Mouse (Mus musculus) stomach, embryonic 16.5 days (tissue): Measurements from ENCODE around the gene Olfr695. TPM values are rescaled to one million over a fixed set of nuclear protein-coding genes. Genes with fewer than 3 reads are reported as not detected.
"Not testable (repeated sequence)": the region's sequence is repeated elsewhere in the genome, so short reads cannot be mapped to it uniquely, and the experiment has no call there.

ENCODE experiments used
- ATAC-seq: fragments of 200-750 bp; cut with Nextera tagmentation; 2 replicates; pipeline ENCODE4 v1.8.0; 2017; ENCODE audit warnings: moderate number of reproducible peaks, moderate TSS enrichment; ENCODE audit not compliant: insufficient read depth, low FRiP score
- H3K27ac ChIP-seq: fragments of 300-500 bp; sonication (generic); 2 replicates; pipeline ENCODE4 v1.5.1; 2014; ENCODE audit warnings: low read length
- H3K27me3 ChIP-seq: fragments of 300-500 bp; sonication (generic); 2 replicates; pipeline ENCODE4 v1.6.1; 2014; ENCODE audit warnings: low read length, control low read depth, mixed read lengths; ENCODE audit not compliant: control insufficient read depth, insufficient read depth
- H3K36me3 ChIP-seq: fragments of 300-500 bp; sonication (generic); 2 replicates; pipeline ENCODE4 v1.6.1; 2014; ENCODE audit warnings: low read length; ENCODE audit not compliant: control insufficient read depth, insufficient read depth
- H3K4me1 ChIP-seq: fragments of 300-500 bp; sonication (generic); 2 replicates; pipeline ENCODE4 v1.6.1; 2014; ENCODE audit warnings: low read length, control low read depth, mixed read lengths; ENCODE audit not compliant: control insufficient read depth, insufficient read depth
- H3K4me2 ChIP-seq: fragments of 300-500 bp; sonication (generic); 2 replicates; pipeline ENCODE4 v1.6.1; 2014; ENCODE audit warnings: low read depth, low read length, mixed read lengths
- H3K4me3 ChIP-seq: fragments of 300-500 bp; sonication (generic); replicated peaks from 2 replicates; pipeline ENCODE4 v1.5.1; 2014; ENCODE audit warnings: mild to moderate bottlenecking, low read length
- H3K9ac ChIP-seq: fragments of 300-500 bp; sonication (generic); 2 replicates; pipeline ENCODE4 v1.6.1; 2014; ENCODE audit warnings: low read length
- H3K9me3 ChIP-seq: fragments of 300-500 bp; sonication (generic); replicated peaks from 2 replicates; pipeline ENCODE4 v1.6.1; 2016; ENCODE audit warnings: low read length, control low read depth; ENCODE audit not compliant: control insufficient read depth
- WGBS: fragments of 180-500 bp; shearing (Covaris S2); extraction: QIAGEN DNeasy Blood & Tissue Kit; methylation state at CpG from one replicate; pipeline ENCODE4 v1.1.7; 2014; 5-methylcytosine and 5-hydroxymethylcytosine counted together
- polyA plus RNA-seq: library from polyadenylated mRNA; unstranded; fragments of >200 nt; fragmentation: Nextera tagmentation; extraction: Ambion mirVana; gene quantifications from 2 replicates; pipeline ENCODE4 v1.2.1, GENCODE M21; 2015

Olfr695 gene
- not detected in 2 replicates for polyA plus RNA-seq

DNA sequence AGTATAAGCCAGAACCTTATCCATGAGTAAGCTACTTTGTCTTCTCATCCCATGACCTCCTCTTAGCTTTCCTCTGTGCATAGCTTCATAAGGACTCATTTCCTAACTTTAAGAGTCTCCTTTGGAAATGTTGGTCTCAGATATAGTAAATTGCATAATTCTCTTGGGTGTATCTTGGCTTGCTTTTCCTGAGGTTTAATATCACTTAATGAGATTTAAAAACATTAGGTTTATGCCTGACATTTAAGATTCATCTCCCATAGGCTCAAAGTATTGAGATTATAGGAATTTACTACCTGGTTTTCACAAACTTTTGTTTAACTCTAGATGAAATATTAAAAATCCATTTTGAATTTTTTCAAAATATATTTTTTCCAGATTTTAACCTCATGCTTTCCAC is at the start of gene Olfr695:
Olfr695 (minus strand) TSS at position 101 of the 400 bp plus-strand sequence.
- no peak within 1 kb of the TSS for H3K27ac ChIP-seq
- ATAC-seq, result no peak
- H3K4me1 ChIP-seq, result no peaks in the 10 kb centered on the region
- no peaks in the 10 kb centered on the region for H3K36me3 ChIP-seq
- no peaks in the 10 kb centered on the region for H3K9me3 ChIP-seq
- no peaks in the 10 kb centered on the region for H3K27me3 ChIP-seq
- H3K4me3 ChIP-seq, result no peak within 1 kb of the TSS
- H3K9ac ChIP-seq, result no peak within 1 kb of the TSS
- H3K4me2 ChIP-seq, result no peak within 1 kb of the TSS

DNA sequence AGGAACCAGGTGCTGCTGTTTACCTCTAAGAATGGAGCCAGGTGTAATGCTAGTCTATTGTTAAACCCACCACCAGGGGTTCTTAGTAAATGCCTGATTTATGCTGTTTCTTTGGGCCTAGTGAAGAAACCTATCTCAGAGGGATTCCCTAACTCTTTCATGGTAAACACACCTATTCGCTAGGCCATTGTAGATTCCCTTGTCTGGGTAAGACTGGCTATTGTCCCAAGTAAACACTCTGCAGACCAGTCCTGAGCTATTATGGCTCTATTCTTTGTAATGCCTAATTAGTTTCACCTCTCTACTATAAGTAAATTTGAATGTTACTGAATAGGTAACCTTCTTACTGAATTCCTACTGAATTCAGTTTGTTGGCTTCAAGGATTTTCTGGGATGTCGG is 44.8 kb upstream of the Olfr695 start:
- not testable (repeated sequence) for H3K9me3 ChIP-seq, H3K4me2 ChIP-seq, H3K9ac ChIP-seq, H3K4me1 ChIP-seq, H3K27me3 ChIP-seq, H3K4me3 ChIP-seq, H3K36me3 ChIP-seq, ATAC-seq, H3K27ac ChIP-seq
- 82% methylated on average over 2 of the region's 2 CpGs for WGBS

DNA sequence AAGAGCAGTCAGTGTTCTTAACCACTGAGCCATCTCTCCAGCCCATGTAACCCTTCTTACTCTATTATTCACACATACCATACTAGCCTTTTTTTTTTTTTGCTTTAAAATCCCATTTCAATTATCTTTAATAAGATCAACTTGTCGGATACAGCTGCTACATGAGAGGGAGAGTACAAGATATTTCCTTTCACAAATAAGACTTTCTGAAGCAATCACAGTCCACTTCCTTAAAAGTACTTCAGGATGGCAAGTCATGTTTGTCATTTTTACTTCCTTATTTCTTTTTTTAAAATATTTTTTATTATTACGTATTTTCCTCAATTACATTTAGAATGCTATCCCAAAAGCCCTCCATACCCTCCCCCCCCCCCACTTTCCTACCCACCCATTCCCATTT is 42.6 kb upstream of the Olfr695 start:
- H3K9ac ChIP-seq, result no peak overlapping the region
- H3K27ac ChIP-seq, result no peak overlapping the region
- 79% methylated on average over 2 of the region's 2 CpGs for WGBS
- no peak overlapping the region for H3K4me2 ChIP-seq
- H3K36me3 ChIP-seq, result no peaks in the 10 kb centered on the region
- no peak overlapping the region for H3K4me3 ChIP-seq
- ATAC-seq, result no peak
- no peaks in the 10 kb centered on the region for H3K27me3 ChIP-seq
- no peaks in the 10 kb centered on the region for H3K9me3 ChIP-seq
- H3K4me1 ChIP-seq, result no peaks in the 10 kb centered on the region

DNA sequence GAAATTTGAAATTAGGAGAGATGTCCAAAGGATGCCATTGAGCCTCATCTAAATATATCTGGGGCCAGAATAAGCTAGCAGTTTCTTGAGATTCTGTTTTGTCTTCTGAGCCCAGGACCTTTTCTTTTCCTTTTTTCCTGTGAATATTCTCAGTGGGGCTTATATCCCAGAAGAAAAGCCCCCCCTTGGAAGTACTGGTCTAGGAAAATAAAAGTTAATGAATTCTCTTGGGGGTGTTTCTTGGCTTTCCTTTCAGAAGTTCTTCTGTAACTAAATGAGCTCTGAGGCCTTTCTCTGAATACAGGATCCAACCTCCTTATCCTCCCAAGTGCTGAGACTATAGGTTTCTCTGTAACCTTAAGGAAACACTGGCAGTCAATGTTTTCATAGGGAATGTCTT is 39.1 kb upstream of the Olfr695 start, which contains the start of gene Olfr698:
Olfr698 (minus strand) TSS at position 101 of the 400 bp plus-strand sequence.
- Histone ChIP-seq H3K9me3 (no peaks in the 10 kb centered on the region), H3K4me3 (no peak within 1 kb of the TSS), H3K9ac (no peak within 1 kb of the TSS), H3K27ac (no peak within 1 kb of the TSS), H3K4me1 (no peaks in the 10 kb centered on the region), H3K36me3 (no peaks in the 10 kb centered on the region), H3K27me3 (no peaks in the 10 kb centered on the region), H3K4me2 (no peak within 1 kb of the TSS)
- no peak for ATAC-seq

DNA sequence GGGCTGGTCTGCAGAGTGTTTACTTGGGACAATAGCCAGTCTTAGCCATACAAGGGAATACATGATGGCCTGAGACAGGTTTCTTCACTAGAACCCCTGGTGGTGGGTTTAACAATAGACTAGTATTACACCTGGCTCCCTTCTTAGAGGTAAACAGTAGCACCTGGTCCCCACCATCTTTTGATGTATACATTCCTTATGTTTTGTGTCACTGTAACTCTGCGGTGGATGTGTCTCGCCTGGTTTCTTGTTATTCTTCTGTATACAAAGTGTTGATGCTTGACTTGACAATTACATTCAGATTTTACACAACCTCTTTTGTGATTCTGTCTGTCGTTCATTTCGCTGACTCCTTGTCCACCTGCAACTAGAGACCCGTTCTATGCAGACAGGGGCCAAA is 29.6 kb upstream of the Olfr695 start:
- Histone ChIP-seq H3K36me3 (no peaks in the 10 kb centered on the region), H3K27ac (no peak overlapping the region), H3K9ac (no peak overlapping the region), H3K4me2 (no peak overlapping the region), H3K9me3 (no peaks in the 10 kb centered on the region), H3K4me3 (no peak overlapping the region), H3K27me3 (no peaks in the 10 kb centered on the region), H3K4me1 (no peaks in the 10 kb centered on the region)
- no peak for ATAC-seq
- WGBS, result 84% methylated on average over 5 of the region's 5 CpGs

DNA sequence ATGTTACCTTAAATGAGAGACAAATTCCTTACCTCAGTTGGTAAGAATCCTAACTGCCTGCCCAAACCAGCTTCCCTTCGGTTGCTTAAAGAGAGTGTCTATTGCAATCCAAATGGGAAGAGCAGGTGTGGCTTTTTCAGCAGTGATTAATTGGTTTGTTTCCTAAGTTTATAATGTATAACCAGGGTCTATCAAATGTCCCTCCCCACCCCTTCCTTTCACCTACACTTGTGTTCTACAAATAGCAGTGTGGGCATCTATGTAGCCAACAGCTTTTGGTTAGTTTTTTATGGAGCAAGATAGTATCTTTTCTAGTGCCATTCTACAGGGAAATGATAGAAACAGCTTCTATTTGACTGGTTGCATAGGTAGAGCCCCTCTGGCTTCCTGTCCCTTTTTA is 26.1 kb upstream of the Olfr695 start, which contains the start of gene Olfr697:
Olfr697 (minus strand) TSS at position 101 of the 400 bp plus-strand sequence.
- 76% methylated on average over 1 of the region's 1 CpGs for WGBS
- no peaks in the 10 kb centered on the region for H3K27me3 ChIP-seq
- no peaks in the 10 kb centered on the region for H3K4me1 ChIP-seq
- H3K4me2 ChIP-seq, result no peak within 1 kb of the TSS
- no peaks in the 10 kb centered on the region for H3K9me3 ChIP-seq
- no peak within 1 kb of the TSS for H3K27ac ChIP-seq
- ATAC-seq, result no peak
- no peaks in the 10 kb centered on the region for H3K36me3 ChIP-seq
- no peak within 1 kb of the TSS for H3K4me3 ChIP-seq
- no peak within 1 kb of the TSS for H3K9ac ChIP-seq

DNA sequence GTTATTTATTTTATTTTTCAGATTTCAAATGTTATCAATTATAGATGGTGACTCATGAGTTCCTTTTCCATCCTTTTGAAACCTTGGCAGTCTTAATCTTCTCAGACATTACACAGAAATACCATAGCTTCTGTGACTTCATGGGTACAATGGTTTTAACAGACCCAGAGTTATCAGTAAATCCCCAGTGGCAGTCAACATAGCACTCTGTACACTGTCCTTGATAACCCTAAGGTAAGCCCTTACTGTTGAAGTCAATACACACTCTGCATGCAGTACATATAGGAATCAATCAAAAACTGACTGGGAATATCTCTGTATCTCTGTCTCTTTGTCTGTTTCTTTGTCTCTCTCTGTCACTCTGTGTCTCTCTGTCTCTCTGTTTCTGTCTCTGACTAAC is 20.8 kb upstream of the Olfr695 start:
- Histone ChIP-seq H3K4me2 (no peak overlapping the region), H3K36me3 (no peaks in the 10 kb centered on the region), H3K27me3 (no peaks in the 10 kb centered on the region), H3K27ac (no peak overlapping the region), H3K4me3 (no peak overlapping the region), H3K9ac (no peak overlapping the region), H3K9me3 (no peaks in the 10 kb centered on the region), H3K4me1 (no peaks in the 10 kb centered on the region)
- no peak for ATAC-seq

DNA sequence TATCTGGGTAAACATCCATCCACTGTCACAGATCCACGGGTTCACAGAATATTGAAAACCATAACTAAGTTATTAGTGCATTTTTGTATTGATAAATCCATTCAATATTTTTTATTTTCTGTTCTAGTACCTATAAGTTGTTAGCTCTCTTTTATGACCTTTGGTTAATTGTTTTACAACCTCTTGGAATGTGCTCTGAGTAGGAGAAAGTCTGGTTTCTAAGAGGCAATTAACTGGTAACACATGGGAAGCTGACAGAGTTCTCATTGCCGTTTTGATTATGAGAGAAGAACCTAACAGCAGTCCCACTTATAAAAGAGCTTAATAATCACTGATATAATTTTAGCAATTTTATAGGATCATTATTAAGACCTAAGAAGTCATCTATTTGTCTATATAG is 17.5 kb upstream of the Olfr695 start:
- H3K27ac ChIP-seq, result no peak overlapping the region
- 42% methylated on average over 2 of the region's 2 CpGs for WGBS
- no peak overlapping the region for H3K4me2 ChIP-seq
- H3K9me3 ChIP-seq, result no peaks in the 10 kb centered on the region
- no peaks in the 10 kb centered on the region for H3K4me1 ChIP-seq
- no peak overlapping the region for H3K4me3 ChIP-seq
- H3K27me3 ChIP-seq, result no peaks in the 10 kb centered on the region
- no peak overlapping the region for H3K9ac ChIP-seq
- no peak for ATAC-seq
- no peaks in the 10 kb centered on the region for H3K36me3 ChIP-seq

DNA sequence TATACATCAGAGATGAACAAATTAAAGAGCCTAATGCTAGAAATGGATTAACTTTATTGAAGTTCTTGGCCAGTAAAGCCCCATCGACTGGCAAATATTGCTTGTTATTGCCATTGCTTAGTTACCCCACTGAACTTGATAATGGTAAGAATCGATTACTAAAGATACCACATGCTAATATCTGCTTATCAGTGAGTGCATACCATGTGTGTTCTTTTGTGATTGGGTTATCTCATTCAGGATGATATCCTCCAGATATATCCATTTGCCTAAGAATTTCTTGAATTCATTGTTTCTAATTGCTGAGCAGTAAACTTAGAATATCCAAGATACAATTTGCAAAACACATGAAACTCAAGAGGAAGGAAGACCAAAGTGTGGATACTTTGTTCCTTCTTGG is 9.5 kb upstream of the Olfr695 start:
- not testable (repeated sequence) for H3K27ac ChIP-seq, H3K4me3 ChIP-seq, H3K4me2 ChIP-seq, H3K4me1 ChIP-seq, H3K36me3 ChIP-seq, H3K9ac ChIP-seq, ATAC-seq, H3K27me3 ChIP-seq, H3K9me3 ChIP-seq
- WGBS, result 80% methylated on average over 2 of the region's 2 CpGs

DNA sequence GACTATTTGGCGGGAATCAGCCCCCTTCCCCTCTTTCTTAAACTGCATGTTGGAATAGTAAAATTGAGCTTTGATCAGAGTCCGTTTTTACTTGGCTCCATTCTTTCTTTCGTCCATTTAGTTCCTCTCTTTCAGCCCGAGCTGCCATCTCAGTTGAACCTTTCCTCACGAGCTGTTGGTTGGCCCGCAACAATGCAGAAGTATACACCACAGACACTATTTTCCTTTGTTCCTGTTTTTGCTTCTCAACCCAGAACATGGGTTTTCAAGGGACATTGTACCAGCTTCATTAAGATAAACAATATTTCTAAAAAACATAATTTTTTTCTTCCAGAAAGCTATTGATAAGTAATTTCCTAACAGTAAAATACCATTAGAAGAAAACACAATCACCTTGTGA is 4.7 kb downstream of the Olfr695 start:
- H3K4me3 ChIP-seq, result no peak overlapping the region
- H3K27ac ChIP-seq, result no peak overlapping the region
- no peak for ATAC-seq
- 86% methylated on average over 6 of the region's 6 CpGs for WGBS
- H3K4me1 ChIP-seq, result no peaks in the 10 kb centered on the region
- H3K27me3 ChIP-seq, result no peaks in the 10 kb centered on the region
- no peaks in the 10 kb centered on the region for H3K36me3 ChIP-seq
- no peak overlapping the region for H3K9ac ChIP-seq
- H3K4me2 ChIP-seq, result no peak overlapping the region
- no peaks in the 10 kb centered on the region for H3K9me3 ChIP-seq
